Mouse (Mus musculus) heart, adult 9 months (tissue): ENCODE measurements around the gene Fance.
A peak's percentile ranks its signal among the peaks of the same experiment; 100 is the strongest.
"Not testable (repeated sequence)": the region's sequence is repeated elsewhere in the genome, so short reads cannot be mapped to it uniquely, and the experiment has no call there.

ENCODE experiments used
- DNase-seq, 2 experiments: peaks; one replicate each; pipeline ENCODE4 v3.0.0; 2022; ENCODE audit warnings: low spot score in 2 of 2

Gene Fance

DNA sequence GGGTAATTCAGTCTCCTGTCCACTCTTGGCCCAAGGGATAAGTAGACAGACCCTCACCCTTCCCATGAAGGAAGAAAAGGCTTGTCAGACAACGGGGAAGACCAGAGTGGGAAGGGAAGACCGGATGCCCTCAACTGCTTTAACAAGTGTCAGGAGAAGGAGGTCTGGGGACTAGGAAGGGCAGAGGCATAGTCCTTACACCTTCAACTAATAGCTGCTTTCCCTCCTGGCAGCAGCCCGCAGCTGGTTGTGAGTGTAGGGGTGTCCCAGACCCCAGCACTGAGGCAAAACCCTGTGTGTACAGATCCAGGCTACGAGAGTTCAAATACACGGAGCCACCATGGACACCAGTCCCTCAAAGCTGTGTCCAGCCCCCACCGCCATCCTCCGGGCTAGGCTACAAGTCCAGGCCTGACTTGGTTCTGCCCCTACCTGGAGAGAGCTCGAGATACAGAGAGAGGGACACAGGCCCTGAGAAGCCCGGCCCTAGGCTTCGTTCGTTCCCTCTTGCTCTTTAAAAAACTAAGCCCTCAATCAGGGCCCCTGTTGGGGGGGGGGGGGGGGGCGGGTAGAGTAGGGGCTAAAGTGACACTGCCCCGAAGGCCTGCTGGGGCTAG lies 36.1 kb downstream of the Fance start:
- no peak for DNase-seq

DNA sequence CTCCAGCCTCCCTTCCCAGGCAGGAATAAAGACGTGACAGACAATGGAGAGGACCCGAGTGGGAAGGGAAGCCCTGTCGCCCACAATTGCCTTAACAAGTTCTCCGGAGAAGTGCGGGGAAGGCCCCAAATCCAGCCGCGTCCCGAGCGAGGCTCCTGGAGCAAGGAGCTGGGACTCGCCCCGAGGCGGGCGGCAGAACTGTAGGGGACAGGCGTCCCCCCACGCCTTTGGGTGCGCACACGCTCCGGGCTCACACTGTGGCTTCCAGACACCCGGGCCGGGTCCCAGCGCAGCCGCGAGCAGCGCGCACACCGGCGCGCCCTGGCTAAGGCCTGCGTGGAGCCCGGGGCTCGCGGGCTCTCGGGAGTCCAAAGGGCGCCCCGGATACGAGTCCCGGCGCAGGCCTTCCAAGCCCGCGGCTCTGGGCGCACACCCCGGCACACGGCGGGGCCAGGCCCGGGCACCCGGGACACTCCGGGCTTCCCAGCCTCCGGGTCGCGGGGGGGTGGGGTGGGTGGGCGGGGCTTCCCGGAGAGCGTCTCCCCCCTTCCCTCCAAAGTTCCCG lies 36.7 kb downstream of the Fance start:
- peak in 1 of 2 experiments; percentile 43 for DNase-seq

DNA sequence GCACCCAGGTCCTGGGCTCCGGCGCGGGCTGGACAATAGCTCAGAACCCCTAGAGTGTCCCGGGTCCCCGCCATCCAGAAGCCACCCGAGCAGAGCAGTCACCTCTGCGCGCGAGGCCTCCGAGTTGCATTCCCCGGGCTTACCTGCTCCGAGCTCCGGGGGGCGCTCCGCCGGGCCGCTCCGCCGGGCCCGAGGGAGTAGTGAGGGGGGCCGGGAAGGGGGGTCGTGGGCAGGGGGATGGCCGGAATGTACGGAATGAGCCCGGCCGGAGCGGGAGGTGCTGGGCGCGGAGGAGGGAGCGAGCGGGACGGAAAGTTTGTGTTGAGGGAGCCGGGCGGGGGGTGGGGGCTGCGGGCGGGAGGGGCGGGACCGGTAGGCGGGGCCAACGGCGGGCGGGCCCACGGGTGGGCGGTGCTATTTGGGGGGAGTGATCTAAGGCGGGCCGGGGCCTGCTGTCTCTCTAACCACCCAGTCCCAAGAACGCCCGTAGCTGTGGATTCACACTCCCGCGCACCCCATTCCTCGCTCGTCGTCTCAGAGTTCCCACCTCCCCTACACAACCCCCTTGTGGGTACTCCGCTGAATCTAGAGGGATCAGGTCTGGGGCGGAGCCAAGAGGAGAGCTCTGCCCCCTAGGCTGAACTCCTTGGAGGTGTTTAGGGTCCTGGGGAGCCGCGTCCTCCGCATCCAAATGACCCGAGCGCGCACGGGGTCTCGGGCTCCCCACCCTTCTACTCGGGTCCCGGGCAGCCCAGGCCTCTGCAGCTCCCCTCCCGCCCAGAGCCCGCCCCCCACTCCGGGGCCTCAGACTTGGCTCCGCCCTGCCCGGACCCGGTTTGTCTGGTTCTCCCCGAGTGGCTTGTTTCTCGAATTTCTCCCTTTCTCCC lies 37.4 kb downstream of the Fance start, which contains the start of gene Tead3:
TSS of gene Tead3 (minus strand) at position 352 of the 887 bp plus-strand sequence.
- peak; percentile 74 for DNase-seq

DNA sequence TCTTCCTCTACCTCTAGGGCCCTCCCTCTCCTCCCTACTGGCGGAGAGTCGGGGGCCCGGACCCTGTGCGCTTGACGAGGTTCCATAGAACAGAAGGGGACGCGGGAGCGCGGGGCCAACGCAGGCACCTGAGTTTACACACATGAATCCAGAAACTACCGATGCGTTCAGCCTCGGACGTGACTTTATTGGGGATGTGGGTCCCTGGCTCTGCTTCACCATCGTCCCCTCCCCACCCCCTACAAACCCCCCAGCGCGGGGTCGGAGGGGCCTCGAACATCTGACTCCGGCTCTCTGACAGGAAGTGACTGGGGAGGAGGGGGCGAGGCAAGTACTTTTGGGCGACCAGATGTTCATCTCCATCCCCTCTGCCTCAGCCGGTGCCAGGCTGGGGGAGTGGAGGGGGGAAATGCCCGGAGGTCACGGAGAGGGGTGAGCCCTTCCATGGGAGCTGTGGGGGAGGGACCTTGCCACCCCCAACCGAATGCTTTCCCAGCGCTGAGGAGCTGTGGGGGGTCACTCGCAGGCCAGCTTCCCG lies 38.1 kb downstream of the Fance start:
- DNase-seq = no peak

DNA sequence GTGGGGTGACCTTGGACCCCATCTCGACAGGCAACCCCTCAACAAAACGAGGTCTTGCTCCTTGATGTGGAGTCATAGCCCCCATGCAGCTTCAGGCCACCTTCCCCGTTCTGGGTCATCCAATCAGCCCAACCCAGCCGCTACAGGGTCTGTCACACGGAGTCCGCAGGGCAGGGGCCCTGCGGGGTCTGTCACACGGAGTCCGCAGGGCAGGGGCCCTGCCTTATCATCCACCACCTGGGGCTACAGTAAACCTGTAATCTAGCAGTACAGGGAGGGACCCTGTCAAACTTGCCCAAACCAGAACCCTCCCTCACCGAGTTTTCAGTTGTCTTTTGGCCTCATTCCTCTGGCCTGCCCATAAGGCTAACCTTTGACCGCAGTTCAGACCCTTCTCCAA lies 38.7 kb downstream of the Fance start:
- DNase-seq = no peak

DNA sequence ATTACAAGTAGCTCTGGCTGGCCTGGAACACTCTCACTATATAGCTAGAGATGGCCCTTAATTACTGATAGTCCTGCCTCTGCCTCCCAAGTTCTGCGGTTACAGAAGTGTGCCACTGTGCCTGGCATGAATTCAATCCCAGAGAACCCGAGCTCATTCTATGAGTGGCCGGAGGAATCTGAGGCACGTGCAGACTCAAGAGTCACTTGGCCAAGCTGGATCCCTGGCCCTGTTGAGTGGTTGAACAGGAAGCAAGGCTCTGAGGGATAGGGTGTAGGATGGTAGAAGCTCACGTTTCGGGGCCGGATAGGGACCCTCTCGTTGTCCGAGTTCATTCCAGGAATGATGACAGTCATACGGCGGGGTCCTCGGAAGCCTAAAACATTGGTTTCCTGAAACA lies 42.6 kb downstream of the Fance start:
- no peak for DNase-seq

DNA sequence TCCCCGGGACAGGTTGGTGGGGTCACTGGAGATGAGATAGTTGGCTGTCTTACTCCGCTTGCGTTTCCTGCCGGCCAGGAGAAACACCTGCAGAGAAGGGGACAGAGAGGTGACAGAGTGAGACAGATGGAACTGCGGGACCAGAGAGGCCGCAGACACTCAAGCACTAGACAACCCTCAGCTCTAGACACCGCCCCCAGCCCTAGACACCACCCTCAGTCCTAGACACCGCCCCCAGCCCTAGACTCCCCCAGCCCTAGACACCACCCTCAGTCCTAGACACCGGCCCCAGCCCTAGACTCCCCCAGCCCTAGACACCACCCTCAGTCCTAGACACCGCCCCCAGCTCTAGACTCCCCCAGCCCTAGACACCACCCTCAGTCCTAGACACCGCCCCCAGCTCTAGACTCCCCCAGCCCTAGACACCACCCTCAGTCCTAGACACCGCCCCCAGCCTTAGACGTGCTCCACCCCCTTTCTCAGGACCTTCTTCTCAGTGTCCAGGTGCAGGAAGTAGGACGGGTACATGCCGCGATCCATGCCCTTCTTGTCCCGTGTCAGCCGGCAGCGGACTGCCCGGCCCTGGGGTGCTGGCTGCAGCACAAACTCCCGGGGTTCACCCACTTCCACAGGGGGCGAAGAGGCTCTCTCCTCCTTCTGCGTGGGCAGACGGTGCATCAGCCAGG lies 45.4 kb downstream of the Fance start:
- DNase-seq = not testable (repeated sequence)

DNA sequence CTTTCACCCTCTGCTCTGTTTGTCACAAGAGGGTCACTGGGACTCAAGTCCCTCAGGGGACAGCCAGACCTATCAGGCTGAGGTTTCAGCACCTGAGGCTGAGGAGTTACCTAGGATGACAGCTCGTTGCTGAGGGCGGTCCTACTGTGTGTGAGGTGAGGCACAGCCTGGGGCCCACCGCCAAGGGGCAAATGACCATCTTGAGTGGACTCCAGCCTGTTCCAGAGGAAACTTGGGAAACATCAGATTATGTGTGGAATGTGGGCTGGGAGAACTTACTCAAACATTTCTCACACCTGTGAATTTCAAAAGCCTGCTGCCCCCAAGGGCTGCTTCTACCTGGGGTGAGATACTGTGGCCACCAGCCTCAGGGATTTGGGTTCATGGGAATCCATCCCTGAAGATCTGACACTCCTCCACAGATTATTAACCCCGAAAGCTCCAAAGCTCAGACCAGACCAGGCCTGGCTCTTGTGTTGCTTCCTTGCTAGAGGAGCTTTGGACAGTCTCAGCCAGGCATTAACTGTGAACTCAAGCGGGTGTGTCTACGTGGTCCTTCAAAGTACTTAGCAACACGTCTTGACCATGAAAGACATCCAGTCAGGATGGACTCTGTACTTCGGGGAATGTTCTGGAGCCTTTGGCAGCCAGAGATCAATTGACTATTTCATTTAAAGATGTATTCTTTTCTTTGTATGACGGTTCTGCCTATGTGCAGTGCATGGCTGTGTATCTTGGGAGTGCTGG lies 47.4 kb downstream of the Fance start:
- DNase-seq = no peak

DNA sequence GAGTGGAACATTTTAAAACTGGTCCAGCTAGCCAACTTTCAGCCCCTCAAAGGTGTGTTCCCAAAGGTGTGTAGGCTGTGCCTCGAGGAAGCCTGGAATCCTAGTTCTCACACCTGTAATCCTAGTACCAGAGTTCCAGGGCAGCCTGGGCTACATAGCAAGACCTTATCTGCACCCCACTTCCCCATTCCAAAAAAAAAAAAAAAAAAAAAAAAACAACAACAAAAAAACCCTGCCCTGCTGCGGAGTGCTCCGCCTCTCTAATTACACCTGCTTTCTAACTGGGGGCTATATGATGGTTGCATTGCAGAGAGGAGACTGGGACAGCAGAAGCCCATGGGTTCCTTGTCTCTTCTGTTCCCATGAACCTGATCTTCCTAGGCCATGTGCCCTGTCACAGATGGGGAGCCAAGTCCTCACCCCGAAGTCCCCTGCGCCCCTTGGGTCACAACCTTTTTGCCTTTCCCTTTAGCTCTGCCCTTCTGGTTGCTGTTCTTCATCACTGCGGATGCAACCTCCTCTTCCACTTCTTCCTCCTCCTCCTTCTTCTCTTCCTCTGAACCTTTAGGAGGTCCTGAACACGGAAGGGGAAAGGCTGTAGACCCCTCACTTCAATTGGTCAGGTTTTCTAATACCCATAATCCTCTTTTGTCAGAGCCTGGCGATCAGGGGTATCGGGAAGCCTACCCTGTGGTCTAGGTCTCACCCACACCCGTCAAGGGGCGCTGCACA lies 48.8 kb downstream of the Fance start:
- DNase-seq = no peak

DNA sequence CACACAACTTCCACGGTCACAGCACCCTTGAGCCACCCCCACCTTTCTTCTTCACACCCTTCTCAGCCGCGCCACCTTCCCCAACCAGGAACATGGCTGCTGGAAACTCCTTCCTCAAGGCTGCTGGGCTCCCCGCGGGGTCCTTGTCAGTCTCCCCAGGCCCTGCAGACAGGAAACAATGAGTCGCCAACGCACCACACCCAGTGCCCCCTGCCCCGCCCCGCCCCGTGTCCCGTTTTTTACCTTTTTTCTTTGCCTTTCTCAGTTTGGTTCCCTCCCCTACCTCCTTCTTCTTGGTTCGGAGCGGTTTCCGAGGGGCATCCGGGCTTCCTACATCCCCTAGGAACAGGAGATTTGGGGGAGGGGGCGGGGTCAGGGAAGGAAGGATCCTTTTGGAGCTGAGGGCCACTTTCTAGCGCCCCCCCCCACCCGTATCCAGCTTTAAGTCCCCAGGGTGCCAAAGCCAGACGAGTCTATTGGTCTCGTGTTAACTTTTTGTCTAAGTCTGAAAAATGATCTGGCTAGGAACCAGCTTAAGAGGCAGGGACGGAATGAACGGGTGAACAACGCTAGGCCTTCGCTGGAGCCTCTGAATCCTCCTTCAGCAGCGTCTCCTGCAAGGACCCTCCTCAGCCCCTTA lies 49.5 kb downstream of the Fance start:
- no peak for DNase-seq

DNA sequence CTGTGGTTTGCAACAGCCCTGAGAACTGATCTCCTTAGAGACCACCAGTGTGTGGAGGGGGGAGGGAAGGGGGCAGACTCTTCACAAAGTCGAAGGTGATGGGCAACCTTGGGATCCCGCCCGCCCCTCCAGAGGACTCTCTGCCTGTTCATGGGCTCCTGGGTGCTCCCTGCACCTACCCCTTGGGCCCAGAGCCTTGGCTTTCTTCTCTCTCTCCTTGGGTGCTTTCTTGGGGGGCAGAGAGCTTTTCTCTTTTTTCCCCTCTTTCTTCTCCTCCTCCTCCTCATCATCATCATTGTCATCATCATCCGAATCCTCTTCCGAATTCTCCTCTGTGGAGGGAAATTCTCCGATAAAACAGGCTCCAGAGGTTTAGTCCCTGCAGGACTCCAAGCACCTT lies 50.2 kb downstream of the Fance start:
- DNase-seq = no peak

DNA sequence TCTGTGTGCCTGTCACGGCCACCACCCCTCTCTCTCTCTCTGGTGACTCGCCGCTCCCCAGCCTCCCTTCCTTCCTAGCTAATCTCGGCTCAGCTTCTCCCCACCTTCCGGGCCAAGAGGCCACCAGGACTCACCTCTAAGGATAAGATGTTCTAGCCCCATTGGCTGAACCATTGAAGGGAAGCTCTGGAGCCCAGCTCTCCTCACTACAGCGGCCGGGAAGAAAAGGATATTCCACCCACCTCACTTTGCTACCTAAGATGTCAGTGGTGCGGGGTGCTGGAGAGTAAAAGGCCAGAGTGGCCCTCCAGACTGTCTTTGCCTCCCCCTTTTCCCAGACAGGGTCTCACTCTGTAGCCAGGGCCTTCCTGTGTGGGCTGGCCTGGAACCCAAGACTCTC lies 51.8 kb downstream of the Fance start, which contains the start of gene Tulp1:
TSS of gene Tulp1 (minus strand) at position 101 of the 400 bp plus-strand sequence.
- no peak for DNase-seq

DNA sequence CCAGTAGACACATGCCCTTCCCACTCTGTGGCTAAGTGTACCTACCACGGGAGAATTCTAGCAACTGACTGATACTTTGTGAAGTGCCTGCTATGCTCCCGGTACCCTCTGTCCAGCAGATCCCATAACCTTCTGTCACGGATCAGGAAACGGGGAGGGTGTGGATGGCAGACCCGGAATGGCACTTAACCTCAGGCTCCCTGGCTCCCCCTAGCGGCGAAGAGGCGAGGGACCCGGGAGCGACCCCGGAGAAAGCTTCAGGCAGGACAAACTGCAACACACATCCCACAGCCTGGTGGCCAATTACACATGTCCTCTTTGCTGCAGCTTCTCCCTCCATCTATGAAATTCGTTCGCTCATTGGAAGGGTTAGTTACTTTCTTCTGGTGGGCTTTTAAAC lies 55.1 kb downstream of the Fance start:
- peak; percentile 63 to 68 for DNase-seq

DNA sequence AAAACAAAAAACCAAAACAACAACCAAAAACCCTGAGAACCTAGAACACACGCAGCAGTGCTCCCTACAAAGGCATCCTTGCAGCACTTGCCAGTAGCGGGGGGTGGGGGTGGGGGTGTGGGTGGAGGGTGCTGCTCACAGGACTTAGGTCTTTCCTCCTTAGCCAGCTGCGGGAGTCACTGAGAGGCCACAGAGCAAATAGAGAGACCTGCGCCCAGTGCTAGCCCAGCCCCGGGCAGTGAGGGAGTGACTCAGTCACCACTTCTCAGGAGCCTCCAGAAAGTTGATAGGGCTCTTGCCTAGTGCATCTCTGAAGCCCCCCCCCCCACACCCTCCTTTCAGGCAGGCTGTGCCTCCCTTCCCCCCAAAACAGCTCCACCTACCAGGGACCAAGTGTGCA lies 55.7 kb downstream of the Fance start:
- DNase-seq = no peak

DNA sequence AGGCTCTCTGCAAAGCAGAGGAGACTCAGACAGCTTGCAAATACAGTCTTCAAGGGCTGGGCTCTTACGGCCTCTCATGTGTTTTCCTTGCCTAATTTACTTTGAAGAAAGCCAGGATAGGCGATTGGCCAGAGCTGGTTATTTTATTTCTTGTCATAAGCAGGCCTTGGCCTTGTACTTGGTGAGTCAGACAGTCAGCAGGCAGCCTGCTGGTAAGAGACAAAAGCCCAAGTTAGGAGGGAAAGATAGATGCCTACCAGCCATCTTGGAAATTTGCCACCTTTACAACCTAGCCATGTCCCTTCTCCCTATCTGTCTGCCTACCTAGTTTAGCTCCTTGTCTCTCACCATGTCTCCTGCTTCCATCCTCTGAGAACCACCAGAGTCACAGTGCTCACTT lies 58.0 kb downstream of the Fance start:
- no peak for DNase-seq

DNA sequence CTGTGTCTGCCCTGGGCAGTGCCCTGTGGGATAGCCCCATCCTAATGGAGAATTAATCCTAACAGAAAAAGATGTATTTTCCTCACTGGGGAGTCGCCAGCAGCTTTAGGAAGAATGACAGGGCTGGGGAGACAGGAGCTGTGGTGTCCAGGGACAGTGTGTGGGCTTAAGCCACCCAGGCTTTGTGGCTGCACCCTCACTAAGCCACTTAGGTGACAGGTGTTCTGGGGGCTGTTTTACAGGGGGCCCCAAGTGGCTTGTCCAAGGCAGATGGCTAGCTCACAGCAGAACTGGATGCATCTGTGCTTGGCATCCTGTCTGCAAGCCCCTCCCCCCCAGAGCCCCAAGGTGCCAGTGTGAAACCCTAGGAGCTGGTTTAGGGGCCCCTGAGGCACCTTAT lies 58.6 kb downstream of the Fance start:
- no peak for DNase-seq

DNA sequence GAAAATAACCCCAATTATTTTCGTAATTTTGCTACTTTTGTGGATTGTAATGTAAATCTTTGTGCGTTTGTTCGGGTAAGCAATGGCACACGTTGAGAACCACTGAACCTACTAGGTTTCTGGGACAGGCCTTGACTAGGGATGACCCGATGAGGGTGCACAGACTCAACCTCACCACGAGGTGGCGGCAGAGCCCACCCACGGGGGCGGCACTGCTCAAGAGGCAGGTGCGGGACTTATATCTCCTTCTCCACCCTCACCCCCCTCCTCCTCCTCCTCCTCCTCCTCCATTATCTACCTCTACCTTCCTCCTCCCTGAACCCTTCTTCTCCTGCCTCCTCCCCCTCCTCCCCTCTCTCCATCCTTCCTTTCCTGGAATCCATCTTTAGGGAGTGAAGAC lies 60.5 kb downstream of the Fance start:
- no peak for DNase-seq

DNA sequence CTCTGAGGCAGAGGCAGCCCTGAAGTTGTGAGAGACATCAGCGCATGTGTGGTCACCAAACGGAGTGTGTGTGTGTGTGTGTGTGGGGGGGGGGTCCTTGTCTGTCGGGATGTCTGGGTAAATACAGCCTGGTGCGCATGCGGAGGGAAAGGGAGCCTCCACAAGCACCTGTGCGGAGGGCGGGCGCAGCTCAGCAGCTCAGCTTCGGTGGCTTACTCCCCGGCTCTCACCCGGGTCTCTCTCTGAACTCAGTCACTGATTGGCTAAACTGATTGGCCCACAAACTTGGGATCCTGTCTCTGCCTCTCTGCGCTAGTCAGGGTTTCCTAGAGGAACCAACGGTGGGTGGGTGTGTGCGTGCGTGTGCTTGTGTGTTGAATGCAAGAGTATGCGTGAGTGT lies 61.2 kb downstream of the Fance start:
- DNase-seq = no peak

DNA sequence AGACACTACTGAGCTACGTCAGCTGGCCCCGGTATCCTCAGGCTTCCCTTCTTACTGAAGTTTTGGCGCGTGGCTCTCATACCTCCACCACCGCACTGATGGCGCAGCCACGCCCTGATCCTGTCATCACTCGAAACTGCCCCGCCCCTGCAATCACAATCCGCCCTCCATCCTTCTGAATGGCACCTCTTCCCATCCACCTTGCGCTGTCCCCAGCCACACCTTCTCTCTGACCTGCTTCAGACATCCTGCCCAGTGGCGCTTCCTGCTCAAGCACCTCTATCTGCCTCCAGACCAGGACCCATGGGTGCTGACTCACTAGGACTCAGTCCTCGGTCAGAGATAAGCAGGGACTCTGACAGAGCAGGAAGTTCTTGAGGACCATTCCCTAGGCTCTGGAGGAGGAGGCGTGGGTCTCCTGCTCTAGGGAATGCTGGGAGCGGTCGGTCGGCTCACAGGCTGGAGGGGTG lies 62.3 kb downstream of the Fance start:
- no peak for DNase-seq
